Comparison of ENCODE assay signal across 10 mouse cellular contexts in genomic region chr5:24779881-24780512, GRCm38 (mm10). TPM values are rescaled to one million over a fixed set of nuclear protein-coding genes. Genes with fewer than 3 reads are reported as not detected.
A peak's percentile ranks its signal among the peaks of the same experiment; 100 is the strongest.
DNase-seq lines count a peak whose midpoint lies in the region; ATAC-seq and TF ChIP-seq lines count a peak whose summit lies in the region.
"Had no signal": no experiment of that assay in that cellular context is flagged by ENCODE, and none has a peak within 500 bp of the region (broad histone marks: within the 10 kb centered on the region; RNA-seq: fewer than 3 reads in every experiment).

No protein-coding gene starts in this region.

- peaks cover 6% of the 10 kb centered on the region for H3K4me1 ChIP-seq in thymus, adult 2 months (replicated peaks; ENCODE audit: control insufficient read depth, insufficient read depth, low read length)
- 0 out of 2 replicates have a peak, but pooled peaks cover 5% of the 10 kb centered on the region for H3K4me1 ChIP-seq in embryonic facial prominence, embryonic 13.5 days
- no peaks in the 10 kb centered on the region for H3K4me1 ChIP-seq in neural tube, embryonic 14.5 days (ENCODE audit: control insufficient read depth, insufficient read depth, low read length)

- no peaks in the 10 kb centered on the region for H3K27me3 ChIP-seq in thymus, adult 2 months (ENCODE audit: control insufficient read depth, insufficient read depth, low read length)
- H3K27me3 ChIP-seq in embryonic facial prominence, embryonic 13.5 days: peaks cover 23% of the 10 kb centered on the region
- no peaks in the 10 kb centered on the region for H3K27me3 ChIP-seq in neural tube, embryonic 14.5 days (ENCODE audit: control insufficient read depth, insufficient read depth, low read length)

- no peak overlapping the region for H3K9ac ChIP-seq in embryonic facial prominence, embryonic 13.5 days
- H3K9ac ChIP-seq in neural tube, embryonic 14.5 days (replicated peaks; ENCODE audit: low read depth, low read length): no peak overlapping the region
- H3K9ac ChIP-seq: heart, embryonic 15.5 days had no signal

- 47% methylated on average over 15 of the region's 15 CpGs for WGBS in thymus, adult 2 months
- WGBS in embryonic facial prominence, embryonic 13.5 days: 38% methylated on average over 15 of the region's 15 CpGs
- 59% methylated on average over 15 of the region's 15 CpGs for WGBS in neural tube, embryonic 14.5 days

- H3K4me2 ChIP-seq in embryonic facial prominence, embryonic 13.5 days: peak overlapping the region; percentile 29; the same call in 1 of the 2 replicates
- no peak overlapping the region for H3K4me2 ChIP-seq in neural tube, embryonic 14.5 days (ENCODE audit: low read depth, low read length)

- H3K4me3 ChIP-seq in thymus, adult 2 months (ENCODE audit: control insufficient read depth, insufficient read depth, low read length): no peak overlapping the region
- H3K4me3 ChIP-seq in embryonic facial prominence, embryonic 13.5 days: no peak overlapping the region
- no peak overlapping the region for H3K4me3 ChIP-seq in neural tube, embryonic 14.5 days (ENCODE audit: low read depth, low read length)
- H3K4me3 ChIP-seq: heart, embryonic 15.5 days had no signal

- H3K36me3 ChIP-seq in thymus, adult 2 months (ENCODE audit: control insufficient read depth, insufficient read depth, low read length): no peaks in the 10 kb centered on the region
- no peaks in the 10 kb centered on the region for H3K36me3 ChIP-seq in embryonic facial prominence, embryonic 13.5 days
- H3K36me3 ChIP-seq in neural tube, embryonic 14.5 days (ENCODE audit: control insufficient read depth, insufficient read depth, low read length): no peaks in the 10 kb centered on the region
- H3K36me3 ChIP-seq: heart, embryonic 15.5 days had no signal

- H3K27ac ChIP-seq in thymus, adult 2 months (ENCODE audit: control insufficient read depth, insufficient read depth, low read length): no peak overlapping the region
- H3K27ac ChIP-seq in embryonic facial prominence, embryonic 13.5 days: no peak overlapping the region
- no peak overlapping the region for H3K27ac ChIP-seq in neural tube, embryonic 14.5 days (ENCODE audit: low read depth, low read length)

- no peak for TF ChIP-seq POLR2A in thymus, adult 2 months (IDR thresholded peaks at IDR 0.05; ENCODE audit: control insufficient read depth, extremely low read depth, insufficient read depth, low read length, poor library complexity)

- TF ChIP-seq CTCF in thymus, adult 2 months (IDR thresholded peaks at IDR 0.05; ENCODE audit: borderline replicate concordance, control insufficient read depth, extremely low read depth, insufficient read depth, low read length, poor library complexity): no peak

- ATAC-seq in embryonic facial prominence, embryonic 13.5 days (ENCODE audit: insufficient number of reproducible peaks, insufficient read depth, low FRiP score, low TSS enrichment, low read depth): no peak
- ATAC-seq in neural tube, embryonic 14.5 days (ENCODE audit: low read depth): peak; percentile 38; the same call in 1 of the 2 replicates

- DNase-seq in adrenal gland, adult 2 months: peak; percentile 33
- no peak for DNase-seq in adrenal gland, postnatal 25 days
- peak; percentile 28 for DNase-seq in thymus, adult 2 months
- DNase-seq in thymus, adult 18-20 months: no peak
- peak; percentile 49 for DNase-seq in kidney, adult 9 months
- DNase-seq in urinary bladder, adult 2 months (ENCODE audit: low spot score): no peak

- peaks cover 4% of the 10 kb centered on the region for H3K9me3 ChIP-seq in embryonic facial prominence, embryonic 13.5 days
- no peaks in the 10 kb centered on the region; the same call in 1 of the 2 replicates for H3K9me3 ChIP-seq in neural tube, embryonic 14.5 days (ENCODE audit: control insufficient read depth, low read length)
- H3K9me3 ChIP-seq: heart, embryonic 15.5 days had no signal

RNA-seq across cellular contexts. Expression of gene Crygn, which starts 22.2 kb away (rescaled TPM):
- 1 to 10 TPM in 1 of 2 experiments, not detected in 1; 3.6 TPM for total RNA-seq in adrenal gland, adult 2 months (2021)
- polyA plus RNA-seq in adrenal gland, adult 2 months (2012; rRNA removed): not detected in 2 replicates
- 2.4 TPM in 1 of 2 replicates, not detected in the other for total RNA-seq in adrenal gland, postnatal 25 days (2021)
- polyA plus RNA-seq in thymus, adult 2 months (2012; rRNA removed): 0.43 TPM in 1 of 2 replicates, not detected in the other
- 1.1 and 2.8 TPM in 2 replicates for polyA plus RNA-seq in embryonic facial prominence, embryonic 13.5 days (2015; fragmentation: Nextera tagmentation; extraction: Ambion mirVana)
- polyA plus RNA-seq in neural tube, embryonic 14.5 days (2014; fragmentation: Nextera tagmentation; extraction: Ambion mirVana): 2.0 TPM in 1 of 2 replicates, not detected in the other
- polyA plus RNA-seq in urinary bladder, adult 2 months (2012; rRNA removed): 3.0 TPM in 1 of 2 replicates, not detected in the other
- polyA plus RNA-seq: neural tube, embryonic 11.5 days had no signal

RNA-seq across cellular contexts. Expression of gene Wdr86, which starts 49.5 kb away (rescaled TPM):
- 1 to 10 TPM in 1 of 2 experiments, under 1 TPM in 1; 0.66 to 1.7 TPM for total RNA-seq in adrenal gland, adult 2 months (2021)
- 7.4 and 7.6 TPM in 2 replicates for polyA plus RNA-seq in adrenal gland, adult 2 months (2012; rRNA removed)
- 3.2 and 3.6 TPM in 2 replicates for total RNA-seq in adrenal gland, postnatal 25 days (2021)
- 5.7 and 6.8 TPM in 2 replicates for polyA plus RNA-seq in thymus, adult 2 months (2012; rRNA removed)
- polyA plus RNA-seq in embryonic facial prominence, embryonic 13.5 days (2015; fragmentation: Nextera tagmentation; extraction: Ambion mirVana): 73.1 and 77.5 TPM in 2 replicates
- 1.2 and 5.3 TPM in 2 replicates for polyA plus RNA-seq in neural tube, embryonic 14.5 days (2014; fragmentation: Nextera tagmentation; extraction: Ambion mirVana)
- 0.62 and 0.98 TPM in 2 replicates for polyA plus RNA-seq in urinary bladder, adult 2 months (2012; rRNA removed)

Comparison
In these comparisons a context has a peak if more than half of its experiments do, and no peak if none do; other contexts are left out.
1. DNase-seq: peak in adrenal gland, adult 2 months (single experiment), thymus, adult 2 months (single experiment) and kidney, adult 9 months (single experiment); none in adrenal gland, postnatal 25 days (single experiment), thymus, adult 18-20 months (0 of 2) and urinary bladder, adult 2 months (single experiment).